Mouse (Mus musculus) G1E (cell line): Measurements from ENCODE around the gene Iqschfp.

Source experiments
- CTCF ChIP-seq: IDR thresholded peaks from 2 replicates; pipeline ENCODE4 v1.5.1; 2012; ENCODE audit warnings: low read depth, low read length, inconsistent platforms, mixed read lengths
- GATA1 ChIP-seq: IDR thresholded peaks from 2 replicates; pipeline ENCODE4 v1.6.1; 2012; ENCODE audit warnings: borderline replicate concordance, low read length, inconsistent platforms, mixed read lengths
- POLR2AphosphoS5 ChIP-seq: IDR thresholded peaks from 2 replicates; pipeline ENCODE4 v1.6.1; 2012; ENCODE audit warnings: low read depth, low read length, inconsistent platforms; ENCODE audit not compliant: insufficient replicate concordance
- TAL1 ChIP-seq: conservative IDR thresholded peaks from 2 replicates; pipeline ENCODE4 v1.6.1; 2012; ENCODE audit warnings: low read depth, low read length, inconsistent platforms, mixed read lengths

DNA sequence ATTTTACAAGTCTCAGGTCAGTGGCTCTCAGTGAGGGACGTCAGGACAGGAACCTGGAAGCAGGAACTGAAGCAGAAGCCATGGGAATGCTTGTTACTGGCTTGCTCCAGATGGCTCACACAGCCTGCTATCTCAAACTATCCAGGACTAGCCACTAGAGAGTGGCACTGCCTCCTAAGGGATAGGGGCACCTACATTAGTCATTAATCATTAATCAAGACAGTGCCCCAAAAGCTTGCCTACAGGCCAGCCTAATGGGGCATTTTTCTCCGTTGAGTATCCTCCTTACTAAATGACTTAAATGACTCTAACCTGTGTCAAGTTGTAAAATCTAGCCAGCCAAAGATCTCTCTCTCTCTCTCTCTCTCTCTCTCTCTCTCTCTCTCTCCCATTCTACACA is 486.8 kb downstream of the Iqschfp start:
- no peak for TF ChIP-seq CTCF
- TF ChIP-seq GATA1: no peak
- no peak for TF ChIP-seq POLR2AphosphoS5
- no peak for TF ChIP-seq TAL1
